Mouse (Mus musculus): Measurements from ENCODE around the gene Mcm3ap.

- TF ChIP-seq CTCF (conservative IDR thresholded peaks at IDR 0.05; ENCODE audit: low read length) (no peak), NANOG (IDR thresholded peaks at IDR 0.05; ENCODE audit: borderline replicate concordance, low read length) (no peak), POU5F1 (IDR thresholded peaks at IDR 0.05; ENCODE audit: borderline replicate concordance, low read length) (no peak)
Observed at GRCm38 (mm10) chr10:76505865-76506264, 37.1 kb downstream of the Mcm3ap start.
